Mouse (Mus musculus) embryonic facial prominence, embryonic 12.5 days (tissue): ENCODE measurements at regions not wholly inside any gene's neighbourhood (a gene's known extent, or its start where the extent isn't known, plus 50 kb on each side); places are given as distances from the start of the nearest gene placed in this dataset.

ENCODE experiments used
- ATAC-seq: fragments of 200-750 bp; cut with Nextera tagmentation; 2 replicates; pipeline ENCODE4 v1.8.0; 2017; ENCODE audit not compliant: insufficient number of reproducible peaks, insufficient read depth, low FRiP score, low TSS enrichment
- H3K27ac ChIP-seq: fragments of 300-500 bp; sonication (generic); 2 replicates; pipeline ENCODE4 v1.5.1; 2016; ENCODE audit warnings: mild to moderate bottlenecking
- H3K27me3 ChIP-seq: fragments of 300-500 bp; sonication (generic); 2 replicates; pipeline ENCODE4 v1.6.1; 2016; ENCODE audit warnings: mild to moderate bottlenecking, moderate library complexity
- H3K36me3 ChIP-seq: fragments of 300-500 bp; sonication (generic); 2 replicates; pipeline ENCODE4 v1.6.1; 2016; ENCODE audit warnings: mild to moderate bottlenecking
- H3K4me1 ChIP-seq: fragments of 300-500 bp; sonication (generic); 2 replicates; pipeline ENCODE4 v1.6.1; 2016
- H3K4me2 ChIP-seq: fragments of 300-500 bp; sonication (generic); replicated peaks from 2 replicates; pipeline ENCODE4 v1.6.1; 2016; ENCODE audit warnings: mild to moderate bottlenecking, moderate library complexity
- H3K4me3 ChIP-seq: fragments of 300-500 bp; sonication (generic); 2 replicates; pipeline ENCODE4 v1.5.1; 2016; ENCODE audit warnings: mild to moderate bottlenecking
- H3K9ac ChIP-seq: fragments of 300-500 bp; sonication (generic); 2 replicates; pipeline ENCODE4 v1.6.1; 2016; ENCODE audit warnings: mild to moderate bottlenecking, moderate library complexity
- H3K9me3 ChIP-seq: fragments of 300-500 bp; sonication (generic); 2 replicates; pipeline ENCODE4 v1.6.1; 2016; ENCODE audit warnings: mild to moderate bottlenecking, moderate library complexity
- WGBS: fragments of 180-500 bp; shearing (Covaris S2); methylation state at CpG from one replicate; pipeline ENCODE4 v1.1.7; 2016; 5-methylcytosine and 5-hydroxymethylcytosine counted together

GRCm38 (mm10) chr3:150752787-150753186, 684.9 kb upstream of the Adgrl4 start:
- Histone ChIP-seq H3K9me3 (no peaks in the 10 kb centered on the region), H3K4me3 (no peak overlapping the region), H3K4me1 (no peaks in the 10 kb centered on the region), H3K36me3 (no peaks in the 10 kb centered on the region), H3K9ac (no peak overlapping the region), H3K27me3 (no peaks in the 10 kb centered on the region), H3K4me2 (no peak overlapping the region), H3K27ac (no peak overlapping the region)
- no peak for ATAC-seq
- WGBS, result 95% methylated on average over 1 of the region's 1 CpGs

DNA sequence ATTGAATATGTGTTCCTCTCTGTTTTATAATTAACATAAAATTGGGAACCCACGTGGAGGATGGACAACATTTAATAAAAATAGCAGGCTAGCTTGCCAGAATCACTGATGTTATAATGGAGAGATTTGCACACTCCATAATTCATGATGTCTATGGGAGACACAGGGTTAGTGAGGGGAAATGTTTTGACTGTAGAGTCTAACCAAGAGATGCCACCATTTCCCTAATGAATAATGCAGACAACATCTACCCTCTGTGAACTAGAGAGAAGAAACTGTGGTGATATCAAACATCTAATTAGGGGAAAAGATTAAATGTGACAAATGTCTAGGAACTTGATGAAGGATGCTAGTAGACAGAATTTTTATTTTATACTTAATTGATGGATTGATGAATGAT, 677.8 kb upstream of the Adgrl4 start:
- no peaks in the 10 kb centered on the region for H3K36me3 ChIP-seq
- no peak overlapping the region for H3K4me3 ChIP-seq
- no peak overlapping the region for H3K4me2 ChIP-seq
- no peak overlapping the region for H3K9ac ChIP-seq
- no peaks in the 10 kb centered on the region for H3K4me1 ChIP-seq
- H3K27ac ChIP-seq, result no peak overlapping the region
- H3K27me3 ChIP-seq, result no peaks in the 10 kb centered on the region
- no peak for ATAC-seq
- H3K9me3 ChIP-seq, result no peaks in the 10 kb centered on the region
- WGBS, result 74% methylated on average over 1 of the region's 1 CpGs

- H3K4me1 ChIP-seq, result no peaks in the 10 kb centered on the region
- no peak overlapping the region for H3K9ac ChIP-seq
- H3K27ac ChIP-seq, result no peak overlapping the region
- H3K4me2 ChIP-seq, result no peak overlapping the region
- no peak for ATAC-seq
- H3K36me3 ChIP-seq, result no peaks in the 10 kb centered on the region
- no peaks in the 10 kb centered on the region for H3K27me3 ChIP-seq
- H3K4me3 ChIP-seq, result no peak overlapping the region
- no peaks in the 10 kb centered on the region for H3K9me3 ChIP-seq
- 52% methylated on average over 3 of the region's 3 CpGs for WGBS
Observed at GRCm38 (mm10) chr3:150784576-150784975, 653.1 kb upstream of the Adgrl4 start.

- no peaks in the 10 kb centered on the region for H3K9me3 ChIP-seq
- ATAC-seq, result no peak
- no peak overlapping the region for H3K9ac ChIP-seq
- H3K4me2 ChIP-seq, result no peak overlapping the region
- H3K4me3 ChIP-seq, result no peak overlapping the region
- no peaks in the 10 kb centered on the region for H3K36me3 ChIP-seq
- H3K4me1 ChIP-seq, result no peaks in the 10 kb centered on the region
- no peaks in the 10 kb centered on the region for H3K27me3 ChIP-seq
- no peak overlapping the region for H3K27ac ChIP-seq
Observed at GRCm38 (mm10) chr3:150817807-150818206, 619.9 kb upstream of the Adgrl4 start.

DNA sequence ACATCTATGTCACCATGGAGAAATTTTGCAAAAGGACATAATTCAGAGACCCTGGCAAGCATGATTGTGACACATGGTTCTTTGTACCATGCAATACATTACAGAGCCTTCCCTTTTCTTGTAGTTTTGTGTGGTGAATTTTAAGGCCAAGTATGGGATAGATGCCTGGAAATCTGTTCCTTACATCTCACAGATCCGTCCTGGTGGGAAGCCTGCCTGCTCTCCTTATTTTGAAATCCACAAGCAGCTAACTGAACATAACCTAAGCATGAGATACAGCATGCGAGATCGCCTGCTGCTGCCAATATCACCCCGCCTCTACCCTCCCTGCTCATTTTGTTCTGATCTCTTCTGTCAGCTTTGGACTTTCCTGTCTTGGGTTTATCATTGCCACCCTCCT, 618.3 kb upstream of the Adgrl4 start:
- no peaks in the 10 kb centered on the region for H3K9me3 ChIP-seq
- H3K4me1 ChIP-seq, result no peaks in the 10 kb centered on the region
- H3K36me3 ChIP-seq, result no peaks in the 10 kb centered on the region
- H3K9ac ChIP-seq, result no peak overlapping the region
- no peak overlapping the region for H3K4me3 ChIP-seq
- ATAC-seq, result no peak
- 86% methylated on average over 4 of the region's 4 CpGs for WGBS
- no peak overlapping the region for H3K4me2 ChIP-seq
- no peaks in the 10 kb centered on the region for H3K27me3 ChIP-seq
- no peak overlapping the region for H3K27ac ChIP-seq

DNA sequence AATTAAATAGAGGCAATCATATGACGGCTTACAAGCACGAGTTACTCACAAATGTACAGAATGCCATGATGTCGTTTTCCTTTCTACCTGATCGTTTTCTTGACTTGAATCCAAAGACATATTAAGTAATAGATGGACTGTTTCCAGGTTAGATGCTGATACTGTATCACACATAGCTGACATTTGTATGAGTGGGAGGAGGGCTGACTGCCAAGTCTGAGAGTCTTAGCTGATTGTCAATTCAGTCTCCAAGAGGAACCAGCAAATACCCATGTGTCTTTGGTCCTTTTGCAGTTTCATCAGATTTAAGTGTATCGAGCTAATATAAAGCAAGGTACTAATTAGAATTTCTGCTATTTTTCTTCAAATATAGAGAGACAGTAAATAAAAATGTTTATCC, 617.6 kb upstream of the Adgrl4 start:
- no peak overlapping the region for H3K9ac ChIP-seq
- 91% methylated on average over 5 of the region's 5 CpGs for WGBS
- H3K27me3 ChIP-seq, result no peaks in the 10 kb centered on the region
- H3K9me3 ChIP-seq, result no peaks in the 10 kb centered on the region
- H3K4me1 ChIP-seq, result no peaks in the 10 kb centered on the region
- ATAC-seq, result no peak
- H3K4me2 ChIP-seq, result no peak overlapping the region
- H3K4me3 ChIP-seq, result no peak overlapping the region
- no peaks in the 10 kb centered on the region for H3K36me3 ChIP-seq
- H3K27ac ChIP-seq, result no peak overlapping the region

DNA sequence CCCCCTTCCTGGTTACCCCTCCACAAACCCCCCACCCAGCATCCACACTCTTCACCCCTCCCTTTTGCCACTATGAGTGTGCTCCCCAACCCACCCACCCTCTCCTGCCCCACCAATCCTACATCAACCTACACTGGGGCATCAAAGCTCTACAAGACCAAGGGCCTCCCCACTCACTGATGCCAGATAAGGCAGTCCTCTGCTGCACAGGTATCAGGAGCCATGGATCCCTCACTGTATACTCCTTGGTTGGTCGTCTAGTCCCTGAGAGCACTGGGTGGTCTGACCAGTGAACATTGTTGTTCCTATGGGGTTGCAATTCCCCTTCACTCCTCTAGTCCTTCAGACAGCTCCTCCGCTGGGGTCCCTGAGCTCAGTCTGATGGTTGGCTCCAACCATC, 591.7 kb upstream of the Adgrl4 start:
- H3K4me3 ChIP-seq, result no peak overlapping the region
- no peak for ATAC-seq
- no peaks in the 10 kb centered on the region for H3K4me1 ChIP-seq
- no peaks in the 10 kb centered on the region for H3K9me3 ChIP-seq
- no peak overlapping the region for H3K4me2 ChIP-seq
- 91% methylated on average over 2 of the region's 2 CpGs for WGBS
- no peaks in the 10 kb centered on the region for H3K36me3 ChIP-seq
- no peak overlapping the region for H3K9ac ChIP-seq
- no peaks in the 10 kb centered on the region for H3K27me3 ChIP-seq
- H3K27ac ChIP-seq, result no peak overlapping the region

GRCm38 (mm10) chr3:150852107-150852506, 585.6 kb upstream of the Adgrl4 start:
- Histone ChIP-seq H3K9me3 (no peaks in the 10 kb centered on the region), H3K4me3 (no peak overlapping the region), H3K27me3 (no peaks in the 10 kb centered on the region), H3K4me1 (no peaks in the 10 kb centered on the region), H3K36me3 (no peaks in the 10 kb centered on the region), H3K27ac (no peak overlapping the region), H3K4me2 (no peak overlapping the region), H3K9ac (no peak overlapping the region)
- WGBS, result 22% methylated on average over 4 of the region's 4 CpGs
- ATAC-seq, result no peak

- H3K36me3 ChIP-seq, result no peaks in the 10 kb centered on the region
- no peak overlapping the region for H3K9ac ChIP-seq
- ATAC-seq, result no peak
- H3K4me2 ChIP-seq, result no peak overlapping the region
- H3K27me3 ChIP-seq, result no peaks in the 10 kb centered on the region
- no peaks in the 10 kb centered on the region for H3K4me1 ChIP-seq
- 83% methylated on average over 2 of the region's 2 CpGs for WGBS
- no peak overlapping the region for H3K4me3 ChIP-seq
- no peak overlapping the region for H3K27ac ChIP-seq
- H3K9me3 ChIP-seq, result no peaks in the 10 kb centered on the region
Observed at GRCm38 (mm10) chr3:150896668-150897067, 541.0 kb upstream of the Adgrl4 start.

GRCm38 (mm10) chr3:150910091-150910490, 527.6 kb upstream of the Adgrl4 start:
- Histone ChIP-seq H3K4me1 (no peaks in the 10 kb centered on the region), H3K27ac (no peak overlapping the region), H3K4me2 (no peak overlapping the region), H3K9me3 (no peaks in the 10 kb centered on the region), H3K4me3 (no peak overlapping the region), H3K9ac (no peak overlapping the region), H3K36me3 (no peaks in the 10 kb centered on the region), H3K27me3 (no peaks in the 10 kb centered on the region)
- ATAC-seq, result no peak
- 75% methylated on average over 2 of the region's 2 CpGs for WGBS

DNA sequence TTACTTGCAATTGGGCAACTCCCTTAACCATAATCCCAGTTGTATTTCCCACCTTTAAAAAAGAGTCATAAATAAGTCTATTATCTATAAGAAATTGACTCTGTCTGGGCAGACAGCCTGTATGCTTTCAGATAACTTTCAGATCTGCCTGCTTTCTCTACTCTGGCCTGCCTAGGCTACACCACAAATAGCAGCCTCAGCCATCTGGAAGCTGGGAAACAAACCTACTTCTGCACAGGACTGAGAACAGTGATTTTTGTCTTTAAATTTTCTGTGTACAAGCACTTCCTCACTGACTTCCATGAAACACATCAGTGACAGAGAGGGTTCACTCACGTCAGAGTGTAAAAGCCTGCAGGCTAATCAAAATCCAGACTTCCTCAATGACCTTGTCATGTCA, 482.8 kb upstream of the Adgrl4 start:
- 20% methylated on average over 1 of the region's 1 CpGs for WGBS

DNA sequence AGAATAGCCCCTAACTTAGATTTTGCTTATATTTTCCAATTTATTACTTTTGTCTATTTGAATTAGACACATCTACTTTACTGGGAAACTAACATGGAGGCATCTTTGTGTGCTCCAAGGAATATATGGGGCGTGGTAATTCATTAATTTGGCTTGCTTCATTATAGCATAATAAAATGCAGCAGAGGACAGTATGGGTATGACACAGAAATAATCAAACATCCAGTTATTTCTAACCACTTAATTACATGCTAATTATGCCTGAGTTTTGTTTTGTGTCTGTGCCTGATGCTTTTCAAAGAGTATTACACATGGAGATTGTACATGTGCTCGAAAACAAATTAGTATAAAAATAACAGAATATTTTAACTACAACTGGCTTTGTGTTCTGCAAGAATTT, 438.0 kb upstream of the Adgrl4 start:
- Histone ChIP-seq H3K27ac (no peak overlapping the region), H3K4me3 (no peak overlapping the region), H3K9ac (no peak overlapping the region), H3K9me3 (no peaks in the 10 kb centered on the region), H3K27me3 (no peaks in the 10 kb centered on the region), H3K36me3 (no peaks in the 10 kb centered on the region), H3K4me2 (no peak overlapping the region), H3K4me1 (no peaks in the 10 kb centered on the region)
- ATAC-seq, result no peak
- WGBS, result 72% methylated on average over 2 of the region's 2 CpGs

More for the DNA sequence above, 482.8 kb upstream of the Adgrl4 start:
- Histone ChIP-seq H3K27ac (no peak overlapping the region), H3K27me3 (no peaks in the 10 kb centered on the region), H3K4me1 (no peaks in the 10 kb centered on the region), H3K4me3 (no peak overlapping the region), H3K9me3 (no peaks in the 10 kb centered on the region), H3K4me2 (no peak overlapping the region), H3K9ac (no peak overlapping the region), H3K36me3 (no peaks in the 10 kb centered on the region)
- no peak for ATAC-seq

DNA sequence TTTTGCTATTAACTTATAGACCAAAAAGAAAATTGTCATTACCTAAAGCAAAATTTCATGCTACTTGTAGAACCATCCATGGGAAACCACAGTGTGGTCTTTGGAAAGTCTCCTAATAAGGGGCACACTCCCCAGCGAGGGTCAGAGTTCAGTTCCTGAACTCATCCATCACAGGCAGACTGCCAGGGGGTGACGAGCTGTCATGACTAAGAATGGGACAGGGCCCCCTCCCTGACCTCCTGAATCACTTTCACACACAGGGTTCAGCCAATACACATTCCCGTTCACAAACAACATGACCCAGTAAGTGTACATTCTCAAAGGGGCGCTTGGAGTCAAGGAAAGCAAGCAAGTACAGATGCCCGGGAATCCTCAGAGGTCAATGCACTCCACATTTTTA, 437.5 kb upstream of the Adgrl4 start:
- H3K36me3 ChIP-seq, result no peaks in the 10 kb centered on the region
- H3K9ac ChIP-seq, result no peak overlapping the region
- ATAC-seq, result no peak
- no peak overlapping the region for H3K4me2 ChIP-seq
- H3K4me3 ChIP-seq, result no peak overlapping the region
- no peaks in the 10 kb centered on the region for H3K27me3 ChIP-seq
- H3K4me1 ChIP-seq, result no peaks in the 10 kb centered on the region
- WGBS, result 16% methylated on average over 5 of the region's 5 CpGs
- H3K27ac ChIP-seq, result no peak overlapping the region
- no peaks in the 10 kb centered on the region for H3K9me3 ChIP-seq
